Mouse (Mus musculus) skeletal muscle tissue, adult 2 months (tissue): Measurements from ENCODE around the gene Pde6g.

Source experiments
- DNase-seq: peaks from one replicate; pipeline ENCODE4 v3.0.0-alpha.2; 2012; ENCODE audit warnings: low read depth, low spot score

Pde6g gene

DNA sequence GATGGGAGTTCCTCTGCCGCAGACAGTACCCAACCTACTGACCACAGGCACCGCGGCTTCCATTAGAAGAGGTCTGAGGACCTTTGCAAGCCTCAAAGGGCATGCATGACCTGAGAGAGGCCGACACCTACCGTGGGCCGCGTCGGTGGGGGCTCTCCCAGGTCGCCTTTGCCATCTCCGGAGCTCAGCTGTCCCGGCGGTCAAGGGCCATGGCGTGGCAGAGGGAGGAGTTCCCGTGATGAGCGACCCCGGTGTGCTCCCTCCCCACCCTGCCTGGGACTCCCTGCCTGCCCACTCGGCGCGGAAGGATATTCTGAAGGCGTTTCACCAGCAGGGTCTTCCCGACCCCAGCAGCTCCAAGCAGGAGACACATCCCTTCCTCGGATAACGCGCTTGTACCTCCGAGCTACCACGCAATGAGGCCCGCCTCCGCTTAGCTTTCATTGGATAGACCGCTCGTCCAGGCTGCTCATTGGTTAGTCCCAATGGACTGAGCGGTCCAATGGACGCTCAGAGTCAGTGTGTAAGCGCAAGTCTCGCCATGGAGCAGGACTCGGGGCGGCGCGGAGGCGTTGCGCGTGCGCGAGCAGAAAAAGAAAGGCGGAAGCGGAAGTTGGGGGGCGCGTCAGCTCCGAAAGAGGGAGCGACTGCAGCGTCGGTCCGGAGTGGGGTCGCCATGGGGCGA is 13.9 kb upstream of the Pde6g start, which contains the start of gene Arl16:
Gene Arl16, minus strand, starts transcription at position 557 of the 685 bp plus-strand sequence.
- DNase-seq, result peak; percentile 98

DNA sequence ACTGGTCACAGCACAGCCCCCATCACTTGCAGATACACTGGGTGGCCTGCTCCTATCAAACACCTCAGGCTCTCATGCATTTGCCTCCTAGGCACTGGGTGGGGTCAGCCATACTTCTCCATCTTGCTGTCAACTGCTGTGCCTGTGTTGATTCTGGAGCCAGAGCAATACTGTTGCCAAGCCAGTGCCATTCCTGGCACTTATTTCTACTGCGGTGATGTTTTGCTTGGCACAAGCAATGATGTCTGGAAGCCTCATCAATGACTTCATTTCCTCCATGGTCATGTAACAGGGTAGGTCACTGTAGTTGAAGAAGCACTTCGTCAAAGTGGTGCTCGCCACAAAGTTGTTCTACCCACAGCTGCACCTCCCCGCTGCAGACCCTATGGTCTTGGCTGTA is 12.2 kb upstream of the Pde6g start:
- no peak for DNase-seq

DNA sequence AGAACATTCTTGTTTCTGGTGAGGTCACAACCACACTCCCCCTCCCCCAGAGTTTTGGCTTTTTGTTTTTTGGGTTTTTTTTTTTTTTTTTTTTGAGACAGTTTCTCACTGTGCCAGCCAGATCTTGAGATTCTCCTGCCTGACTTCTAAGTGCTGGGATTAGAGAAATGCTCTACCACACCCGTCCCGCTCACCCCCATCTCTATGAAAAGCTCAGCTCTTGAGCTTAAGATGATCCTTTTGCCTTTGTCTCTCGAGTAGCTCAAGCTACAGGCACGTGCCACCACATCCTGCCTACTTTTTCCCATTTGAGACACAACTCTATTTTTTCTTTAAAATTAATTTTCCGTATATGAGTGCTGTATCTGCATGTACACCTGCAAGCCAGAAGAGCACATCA is 11.1 kb upstream of the Pde6g start:
- DNase-seq, result no peak

DNA sequence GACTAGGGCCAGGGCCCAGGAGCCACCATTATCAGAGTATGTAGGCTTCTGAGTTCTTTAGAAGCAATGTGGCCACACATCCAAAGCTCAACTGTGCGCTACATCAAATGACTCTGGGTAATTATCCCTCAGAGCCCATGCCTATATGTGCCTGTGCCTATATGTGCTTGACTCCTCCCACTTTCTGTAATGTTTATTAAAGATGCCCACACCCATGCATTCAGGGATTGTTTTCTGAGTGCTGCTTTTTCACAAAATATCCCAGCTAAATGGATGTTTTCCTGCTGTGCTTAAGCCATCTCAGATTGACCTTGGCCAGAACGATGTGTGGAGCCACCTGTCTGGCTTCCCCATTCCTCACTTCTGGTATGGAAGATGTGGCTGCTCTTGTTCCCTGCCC is 10.2 kb upstream of the Pde6g start:
- DNase-seq, result no peak

DNA sequence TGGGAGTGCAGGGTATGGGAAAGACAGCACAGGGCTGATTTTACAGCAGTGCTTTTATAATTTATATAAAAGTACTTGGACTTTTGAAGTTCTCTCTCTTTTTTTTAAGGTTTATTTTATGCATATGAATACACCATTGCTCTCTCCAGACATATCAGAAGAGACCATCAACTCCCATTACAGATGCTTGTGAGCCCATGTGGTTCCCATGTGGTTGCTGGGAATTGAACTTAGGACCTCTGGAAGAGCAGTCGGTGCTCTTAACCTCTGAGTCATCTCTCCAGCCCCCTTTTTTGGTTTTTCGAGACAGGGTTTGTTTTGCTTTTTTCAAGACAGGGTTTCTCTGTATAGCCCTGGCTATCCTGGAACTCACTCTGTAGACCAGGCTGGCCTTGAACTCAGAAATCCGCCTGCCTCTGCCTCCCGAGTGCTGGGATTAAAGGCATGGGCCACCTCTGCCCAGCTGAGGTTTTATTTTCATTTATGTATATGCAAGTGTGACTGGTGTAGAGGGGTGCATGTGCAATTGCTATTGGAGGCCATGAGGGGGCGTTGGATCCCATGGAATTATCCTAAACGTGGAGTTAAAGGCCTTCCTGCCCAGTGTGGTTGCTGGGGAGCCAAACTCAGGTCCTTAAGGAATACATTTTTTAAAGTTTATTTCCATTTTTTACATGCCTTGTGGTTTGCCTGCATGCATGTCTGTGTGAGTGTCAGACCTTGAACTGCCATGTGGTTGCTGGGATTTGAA is 5.7 kb upstream of the Pde6g start:
- no peak for DNase-seq

DNA sequence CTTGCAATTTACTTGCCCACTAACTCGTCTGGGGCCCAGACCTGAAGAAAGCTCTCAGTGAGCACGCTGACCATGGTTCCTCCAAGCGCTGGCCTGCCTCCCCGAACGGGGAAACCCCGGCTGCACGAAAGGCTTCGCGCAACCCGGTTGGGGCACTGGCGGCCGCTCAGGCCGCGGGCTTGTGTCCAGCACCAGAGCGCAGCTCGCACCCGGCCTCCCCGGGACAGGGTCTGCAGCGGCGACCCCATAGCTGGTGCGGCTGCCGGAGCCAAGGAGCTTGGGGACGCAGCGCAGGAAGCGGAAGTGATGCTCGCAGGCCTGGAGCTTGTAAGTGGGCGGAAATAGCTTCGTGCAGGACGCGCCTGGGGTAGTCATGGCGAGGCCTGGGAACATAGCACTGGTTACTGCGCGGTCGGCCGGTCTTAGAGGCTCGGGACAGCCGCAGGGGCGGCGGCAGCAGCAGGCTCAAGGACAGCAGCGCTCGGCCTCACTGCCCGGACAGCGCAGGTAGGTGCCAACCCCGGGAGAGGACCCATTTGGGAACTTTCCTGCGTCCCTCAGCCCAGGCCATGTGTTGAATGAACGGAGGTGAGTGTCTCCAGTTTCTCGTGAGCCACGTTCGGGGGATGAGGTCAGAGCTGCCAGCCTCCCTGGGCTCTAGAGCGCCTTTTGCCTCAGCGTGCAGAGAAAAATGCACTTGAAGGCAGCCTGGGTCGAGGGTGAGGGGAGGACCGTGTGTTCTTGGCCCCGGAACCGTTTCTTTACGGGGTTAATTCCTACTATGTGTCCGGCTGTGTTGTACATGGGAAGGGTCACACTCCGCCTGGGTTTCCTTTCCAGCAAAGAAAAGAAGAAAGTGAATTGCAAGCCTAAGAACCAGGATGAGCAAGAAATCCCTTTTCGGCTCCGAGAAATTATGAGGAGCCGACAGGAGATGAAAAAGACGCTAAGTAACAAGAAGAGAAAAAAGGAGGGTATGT is 4.8 kb upstream of the Pde6g start, which contains the start of the genes Oxld1 and Ccdc137:
Gene Oxld1, minus strand, starts transcription at position 297 of the 980 bp plus-strand sequence.
Gene Ccdc137, plus strand, starts transcription at position 344 of the 980 bp plus-strand sequence.
- DNase-seq, result peak; percentile 73

DNA sequence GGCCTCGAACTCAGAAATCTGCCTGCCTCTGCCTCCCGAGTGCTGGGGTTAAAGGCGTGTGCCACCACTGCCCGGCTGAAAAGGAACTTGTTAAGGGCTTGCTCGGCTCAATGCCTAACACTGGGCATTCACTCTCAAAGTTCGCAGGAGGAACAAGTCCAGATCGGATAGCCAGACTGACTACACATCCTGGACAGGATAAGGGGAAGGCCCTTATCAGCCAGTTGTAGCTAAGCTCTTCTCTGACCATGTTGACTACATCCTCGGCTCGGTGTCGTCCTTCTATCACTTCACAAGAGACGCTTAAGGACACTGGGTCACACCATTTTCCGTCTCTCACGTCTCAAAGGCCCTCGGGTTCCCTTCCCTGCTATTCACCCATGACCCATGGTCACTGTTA is 4.1 kb upstream of the Pde6g start:
- no peak for DNase-seq

DNA sequence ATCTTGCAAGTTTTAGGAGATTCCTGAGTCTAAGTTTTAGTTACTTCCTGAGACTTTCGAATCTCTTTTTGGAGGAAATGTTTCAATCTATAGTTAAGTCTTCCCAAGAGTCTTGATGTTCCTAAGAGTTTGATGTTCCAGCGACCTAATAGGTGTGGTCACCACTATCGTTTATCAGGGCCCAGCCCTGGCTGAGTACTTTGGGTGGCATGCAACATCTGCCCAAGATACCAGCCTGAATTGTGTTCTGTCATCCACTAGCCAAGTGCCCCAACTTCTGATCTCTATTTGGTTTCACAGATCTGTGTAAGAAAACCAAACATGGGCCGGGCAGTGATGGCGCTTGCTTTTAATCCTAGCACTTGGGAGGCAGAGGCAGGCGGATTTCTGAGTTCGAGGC is 2.1 kb upstream of the Pde6g start:
- no peak for DNase-seq

DNA sequence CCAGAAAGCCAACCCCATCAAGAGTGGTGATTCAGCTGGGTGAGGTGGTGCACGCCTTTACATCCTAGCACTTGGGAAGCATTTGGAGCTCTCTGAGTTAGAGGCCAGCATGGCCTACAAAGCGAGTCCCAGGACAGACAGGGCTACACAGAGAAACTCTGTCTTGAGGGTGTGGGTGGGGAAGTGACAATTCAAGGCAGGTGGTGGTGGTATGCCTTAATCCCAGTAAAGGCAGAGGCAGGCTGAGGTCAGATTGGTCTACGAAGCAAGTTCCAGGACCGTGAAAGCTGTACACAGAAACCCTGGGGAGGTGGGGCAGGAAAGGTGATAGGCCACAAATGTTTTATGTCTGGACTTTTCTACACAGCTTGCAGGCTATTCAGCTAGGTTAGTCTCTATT is 1.7 kb upstream of the Pde6g start:
- no peak for DNase-seq

DNA sequence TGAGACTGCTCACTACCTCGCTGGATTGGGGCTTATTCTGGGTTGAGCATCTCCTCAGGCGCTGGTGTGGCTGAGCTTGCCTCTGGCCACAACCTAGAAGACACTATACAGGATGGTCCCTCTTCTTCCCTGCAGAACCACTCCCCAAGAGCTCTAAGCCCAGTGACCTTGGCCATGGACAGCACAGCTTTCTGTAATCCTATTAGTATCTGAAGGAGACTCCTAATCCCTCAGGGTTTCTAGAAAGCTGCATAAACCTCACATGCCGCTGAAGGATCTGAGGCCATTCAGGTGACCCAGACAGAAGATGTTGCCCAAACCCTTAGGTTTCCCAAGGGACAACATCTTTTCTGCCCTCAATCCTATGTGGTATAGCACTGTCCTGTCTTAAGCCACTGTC is 1.1 kb downstream of the Pde6g start:
- no peak for DNase-seq

DNA sequence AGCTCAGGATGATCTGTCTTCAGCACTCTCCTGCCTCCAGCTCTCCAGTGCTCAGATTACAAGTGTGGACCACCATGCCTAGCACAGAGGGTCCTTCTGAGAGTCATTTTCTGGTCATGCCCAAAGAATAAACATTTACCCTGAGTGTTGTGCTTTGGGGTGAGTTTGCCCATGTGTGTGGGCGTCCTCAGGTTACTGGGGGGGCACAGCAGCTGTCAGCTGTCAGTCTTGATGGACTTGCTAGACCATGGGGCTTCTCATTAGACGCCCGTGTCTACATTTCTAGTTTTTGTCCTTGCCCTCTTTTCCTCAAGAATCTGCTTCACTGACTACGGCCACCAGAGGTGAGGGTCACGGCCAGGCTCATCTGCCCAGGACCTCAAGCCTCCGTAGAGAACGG is 6.1 kb downstream of the Pde6g start:
- DNase-seq, result no peak

DNA sequence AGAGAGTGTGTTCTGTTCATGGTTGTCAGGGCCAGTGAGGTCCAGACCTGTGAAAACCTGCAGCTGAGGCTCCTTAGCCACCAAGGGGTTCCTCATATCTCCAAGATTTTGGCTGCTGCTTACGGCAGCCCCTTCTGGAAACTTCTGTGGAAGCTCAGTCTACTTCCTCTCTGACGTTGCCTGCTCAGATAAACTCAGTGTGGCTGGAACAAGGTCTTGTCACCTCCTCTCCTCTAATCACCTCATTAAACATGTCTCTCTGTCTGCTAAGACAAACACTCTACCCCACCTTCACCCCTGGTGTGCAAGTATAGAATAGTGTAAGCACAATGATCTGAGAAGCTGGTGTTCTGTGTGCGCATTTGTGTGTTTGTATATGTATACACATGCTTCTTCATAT is 7.8 kb downstream of the Pde6g start:
- no peak for DNase-seq

DNA sequence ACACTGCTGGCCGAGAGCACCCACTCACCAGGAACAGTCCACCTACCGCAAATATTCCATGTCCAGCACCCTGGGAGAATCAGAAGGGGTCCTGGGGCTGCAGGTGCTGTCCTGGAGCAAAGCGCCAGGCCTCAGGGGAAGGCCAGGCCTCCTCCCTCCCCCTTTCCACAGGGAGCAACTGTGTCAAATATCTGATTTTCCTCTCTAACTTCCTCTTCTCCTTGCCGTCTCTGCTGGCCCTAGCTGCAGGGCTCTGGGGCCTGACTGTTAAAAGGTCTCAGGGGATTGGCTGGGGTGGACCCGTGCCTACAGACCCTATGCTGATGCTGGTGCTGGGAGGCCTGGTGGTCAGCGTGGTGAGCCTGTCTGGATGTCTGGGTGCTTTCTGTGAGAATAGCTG is 9.2 kb downstream of the Pde6g start:
- DNase-seq, result no peak

DNA sequence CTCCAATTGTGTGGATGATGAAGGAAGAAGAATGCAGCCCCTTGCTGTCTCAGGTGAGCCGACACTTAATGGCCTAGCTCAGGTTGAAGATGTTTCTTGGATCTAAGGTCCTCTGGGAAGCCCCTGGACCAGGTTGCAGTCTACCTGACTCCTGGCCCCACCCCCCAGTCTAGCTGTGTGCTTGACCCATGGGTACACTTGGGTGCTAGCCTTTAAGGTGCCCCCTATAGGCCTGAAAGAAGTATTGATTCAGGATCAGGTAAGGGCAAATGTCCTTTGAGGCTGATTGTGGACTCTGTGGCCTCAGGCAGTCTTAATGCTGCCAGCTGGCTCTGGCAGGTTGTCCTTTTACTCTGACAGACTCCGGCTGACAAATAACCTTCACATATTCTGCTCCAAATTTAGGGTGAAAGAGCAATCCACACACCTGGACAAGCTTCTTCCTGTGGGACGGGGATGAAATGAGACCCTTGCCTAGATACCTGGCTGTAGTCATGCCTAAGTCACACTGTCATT is 10.5 kb downstream of the Pde6g start:
- DNase-seq, result no peak

DNA sequence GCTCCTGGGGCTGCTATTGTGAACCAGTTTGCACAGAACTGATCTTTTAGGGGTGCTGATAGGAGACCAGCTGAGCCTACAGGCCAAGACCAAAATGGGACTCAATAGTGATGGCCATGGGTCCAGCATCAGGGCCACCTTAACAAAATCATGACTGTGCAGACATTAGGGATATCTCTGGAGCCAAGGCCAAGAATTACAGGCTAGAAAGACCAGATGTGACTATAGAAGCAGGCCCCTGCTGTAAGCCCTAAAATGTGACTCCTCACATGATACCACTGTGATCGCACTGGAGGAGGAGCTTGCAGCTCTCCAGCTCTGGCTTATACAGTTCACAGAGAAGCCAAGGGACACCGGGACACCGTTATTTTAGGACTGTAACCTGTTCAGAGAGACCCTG is 11.0 kb downstream of the Pde6g start, which contains the start of gene Tspan10:
Gene Tspan10, plus strand, starts transcription at position 301 of the 400 bp plus-strand sequence.
- no peak for DNase-seq

DNA sequence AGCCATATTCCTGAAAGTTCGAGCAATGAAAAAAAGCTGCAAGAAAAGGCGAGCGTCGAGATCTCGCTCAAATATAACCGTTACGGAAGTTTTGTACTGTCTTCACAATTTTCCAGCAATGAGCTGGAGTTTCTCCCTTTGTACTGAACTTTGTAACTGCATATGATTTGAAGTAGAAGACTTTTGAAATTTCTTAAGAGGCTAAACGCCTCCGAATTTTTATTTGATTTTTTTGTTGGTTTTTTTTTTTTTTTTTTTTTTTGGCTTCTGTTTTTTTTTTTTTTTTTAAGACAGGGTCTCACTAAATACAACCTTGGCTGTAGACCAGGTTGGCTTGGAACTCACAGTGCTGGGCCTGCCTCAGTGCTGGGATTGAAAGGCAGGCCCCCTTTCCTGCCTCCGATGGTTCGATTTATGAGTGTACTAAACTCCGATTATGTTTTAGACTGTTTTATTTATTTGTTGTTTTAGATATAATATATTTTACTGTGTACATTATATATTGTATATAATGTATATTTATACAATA is 15.4 kb downstream of the Pde6g start:
- DNase-seq, result no peak

DNA sequence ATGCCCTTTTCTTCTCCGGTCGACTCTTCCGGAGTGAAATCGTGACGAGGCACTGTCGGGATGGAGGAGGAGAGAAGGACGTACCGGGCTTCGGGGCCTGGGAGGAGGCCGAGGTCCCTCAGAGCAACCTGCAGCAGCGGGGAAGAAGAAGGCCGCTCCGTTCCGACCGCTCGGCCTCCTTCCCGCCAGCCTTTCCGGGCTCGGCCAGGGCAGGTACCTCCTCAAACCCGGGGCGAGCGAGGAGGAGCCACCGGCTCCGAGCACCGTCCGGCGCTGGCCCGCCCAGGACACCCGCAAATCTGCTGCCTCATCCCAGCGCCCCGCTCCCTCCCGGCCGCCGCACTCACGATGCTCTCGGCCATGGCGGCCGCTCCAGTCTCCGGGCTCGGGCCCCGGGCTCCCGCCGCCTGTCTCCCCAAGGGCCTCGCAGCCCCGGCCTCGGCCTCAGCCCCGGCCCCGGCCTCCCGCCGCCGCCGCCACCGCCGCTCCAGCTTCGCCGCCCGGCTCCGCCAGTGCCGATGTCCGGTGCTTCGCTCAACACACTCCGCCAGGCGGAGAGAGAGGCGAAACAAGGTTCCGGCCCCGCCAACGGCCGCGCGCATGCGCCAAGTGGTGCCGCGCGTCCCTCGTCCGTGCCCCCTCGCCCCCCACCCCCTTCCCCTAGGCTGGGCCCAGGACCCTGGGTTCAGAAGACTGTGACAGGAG is 16.0 kb downstream of the Pde6g start, which contains the start of gene Nploc4:
Gene Nploc4, minus strand, starts transcription at position 557 of the 705 bp plus-strand sequence.
- DNase-seq, result peak; percentile 76

DNA sequence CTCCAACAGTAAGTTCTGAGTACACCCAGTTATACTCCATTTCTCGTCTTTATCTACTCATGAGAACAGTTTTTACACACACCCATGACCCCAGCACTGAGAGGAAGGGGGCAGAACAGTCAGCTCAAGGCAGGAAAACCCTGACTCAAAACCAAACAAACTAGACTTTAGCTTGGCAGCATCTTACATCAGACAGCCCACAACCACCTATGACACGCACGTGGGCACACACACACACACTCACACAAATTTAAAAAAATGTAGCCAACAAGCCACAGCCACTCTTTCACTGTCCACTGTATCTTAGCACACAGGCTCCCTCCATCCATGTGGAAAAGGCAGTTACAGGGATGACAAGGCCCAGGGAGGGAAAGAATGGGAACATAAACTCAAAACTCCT is 26.6 kb downstream of the Pde6g start:
- DNase-seq, result no peak

DNA sequence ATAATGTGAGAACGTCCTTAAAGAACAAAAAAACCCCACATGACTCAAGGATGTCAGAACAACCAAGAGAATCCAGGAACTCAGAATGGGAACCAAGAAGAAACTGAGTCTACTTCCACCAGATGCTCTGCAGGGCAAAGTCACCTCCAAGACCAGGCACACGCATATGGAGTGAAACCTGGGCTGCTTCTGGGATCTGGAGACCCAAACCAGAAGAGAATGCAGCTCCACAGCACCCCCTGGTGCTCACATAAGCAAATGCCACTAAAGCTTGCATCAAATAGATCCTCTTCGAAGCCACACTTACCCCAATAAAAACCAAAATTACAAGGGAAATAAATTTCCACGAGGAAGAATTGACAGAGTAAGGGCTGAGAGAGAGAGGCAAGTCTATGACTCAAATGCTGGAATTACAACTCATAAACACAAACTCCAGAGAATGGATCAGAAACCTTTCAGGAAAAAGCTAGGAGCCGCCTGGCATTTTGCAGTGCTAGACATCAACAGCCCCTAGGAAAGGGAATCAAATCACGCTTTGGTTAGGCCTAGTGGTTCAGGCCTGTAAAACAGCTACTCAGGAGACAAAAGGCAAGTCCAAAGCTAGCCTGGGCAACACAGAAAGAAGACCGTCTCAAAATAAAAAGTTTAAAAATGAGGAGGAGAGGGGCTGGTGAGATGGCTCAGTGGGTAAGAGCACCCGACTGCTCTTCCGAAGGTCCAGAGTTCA is 29.6 kb downstream of the Pde6g start:
- peak; percentile 76 for DNase-seq
